Mouse (Mus musculus): ENCODE measurements around the gene Acnat1. TPM values are rescaled to one million over a fixed set of nuclear protein-coding genes. Genes with fewer than 3 reads are reported as not detected.
"Not testable (repeated sequence)": the region's sequence is repeated elsewhere in the genome, so short reads cannot be mapped to it uniquely, and the experiment has no call there.

Gene Acnat1
- polyA plus RNA-seq (2012; rRNA removed), result 0.23 TPM in 1 of 2 replicates, not detected in the other

- no peak for TF ChIP-seq CTCF (IDR thresholded peaks at IDR 0.05; ENCODE audit: borderline replicate concordance, extremely low read depth, insufficient read depth, insufficient read length)
- TF ChIP-seq POLR2A (IDR thresholded peaks at IDR 0.05; ENCODE audit: borderline replicate concordance, extremely low read depth, insufficient read depth, insufficient read length, poor library complexity, severe bottlenecking), result no peak
- DNase-seq (ENCODE audit: low read depth), result no peak
Measured at GRCm38 (mm10) chr4:49473435-49474100, at the start of gene Acnat1. Acnat1 (minus strand) TSS chr4:49473912.

DNA sequence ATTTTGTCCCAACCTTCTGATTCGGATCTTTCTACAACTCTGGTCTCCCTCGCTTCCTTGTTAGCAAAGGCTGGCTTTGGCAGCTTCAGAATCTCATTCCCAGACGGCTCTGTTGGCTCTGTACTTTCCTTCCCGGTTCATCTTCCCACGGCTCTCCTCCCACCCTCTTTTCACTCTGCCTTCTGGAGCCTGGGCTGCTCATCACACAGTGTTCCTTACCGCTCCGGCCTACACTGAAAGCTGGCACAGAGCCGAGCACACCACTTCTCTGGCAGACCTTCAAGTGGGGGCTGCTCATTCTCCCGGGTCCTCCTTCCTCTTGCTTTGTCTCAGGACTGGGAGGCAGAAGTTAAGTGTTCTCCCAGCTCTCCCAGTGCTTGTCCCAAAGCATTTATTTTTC lies 48.9 kb upstream of the Acnat1 start:
- TF ChIP-seq POLR2A (IDR thresholded peaks at IDR 0.05; ENCODE audit: borderline replicate concordance, extremely low read depth, insufficient read depth, insufficient read length, poor library complexity, severe bottlenecking) (no peak), CTCF (IDR thresholded peaks at IDR 0.05; ENCODE audit: borderline replicate concordance, extremely low read depth, insufficient read depth, insufficient read length) (no peak)
- DNase-seq (ENCODE audit: low read depth), result peak; percentile 64

GRCm38 (mm10) chr4:49521346-49521745 lies 47.6 kb upstream of the Acnat1 start:
- TF ChIP-seq POLR2A (IDR thresholded peaks at IDR 0.05; ENCODE audit: borderline replicate concordance, extremely low read depth, insufficient read depth, insufficient read length, poor library complexity, severe bottlenecking), result no peak
- TF ChIP-seq CTCF (IDR thresholded peaks at IDR 0.05; ENCODE audit: borderline replicate concordance, extremely low read depth, insufficient read depth, insufficient read length), result peak; percentile 33; the same call in 1 of the 2 replicates
- DNase-seq (ENCODE audit: low read depth), result no peak

DNA sequence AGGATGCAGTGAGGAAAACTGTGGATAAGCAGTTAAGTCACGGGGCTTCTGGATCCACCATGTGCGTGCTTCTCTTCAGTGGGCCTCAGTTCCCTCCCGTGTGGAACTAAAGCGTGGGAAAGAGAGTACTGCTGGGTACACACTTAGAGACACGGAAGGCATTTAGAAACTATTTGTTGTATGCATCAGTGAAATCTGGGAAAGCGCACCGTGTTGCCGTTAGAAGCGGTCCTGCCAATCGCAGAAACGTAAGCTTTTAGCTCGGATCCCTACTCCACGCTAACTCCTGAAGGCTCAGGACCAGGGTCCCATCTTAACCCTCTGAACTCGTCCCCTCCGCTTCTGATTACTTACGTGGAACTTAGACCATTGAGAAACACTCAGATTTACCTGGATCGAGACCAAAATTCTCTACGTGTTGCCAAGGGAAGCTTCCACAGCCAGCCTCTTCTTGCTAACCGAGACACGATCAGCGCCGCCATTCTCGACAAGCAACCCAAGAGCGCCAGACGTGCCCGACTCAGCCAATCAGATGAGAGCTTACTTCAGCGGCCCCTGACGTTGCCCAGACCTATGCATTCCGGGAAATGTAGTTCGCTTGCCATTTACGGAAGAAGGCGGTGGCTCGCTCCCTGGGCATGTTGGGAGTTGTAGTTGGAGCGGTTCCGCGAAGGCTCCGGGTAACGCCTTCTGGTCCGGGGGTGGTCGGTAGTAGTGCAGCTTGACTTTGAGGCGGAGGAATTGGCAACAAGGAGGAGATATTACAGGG lies 47.0 kb upstream of the Acnat1 start, which contains the start of the genes Mrpl50 and Zfp189:
Gene Mrpl50, minus strand, starts transcription at position 522 of the 769 bp plus-strand sequence.
Gene Zfp189, plus strand, starts transcription at position 605 of the 769 bp plus-strand sequence.
- TF ChIP-seq POLR2A (IDR thresholded peaks at IDR 0.05; ENCODE audit: borderline replicate concordance, extremely low read depth, insufficient read depth, insufficient read length, poor library complexity, severe bottlenecking), result peak; percentile 59; the same call in 1 of the 2 replicates
- TF ChIP-seq CTCF (IDR thresholded peaks at IDR 0.05; ENCODE audit: borderline replicate concordance, extremely low read depth, insufficient read depth, insufficient read length), result no peak
- DNase-seq (ENCODE audit: low read depth), result peak; percentile 100

DNA sequence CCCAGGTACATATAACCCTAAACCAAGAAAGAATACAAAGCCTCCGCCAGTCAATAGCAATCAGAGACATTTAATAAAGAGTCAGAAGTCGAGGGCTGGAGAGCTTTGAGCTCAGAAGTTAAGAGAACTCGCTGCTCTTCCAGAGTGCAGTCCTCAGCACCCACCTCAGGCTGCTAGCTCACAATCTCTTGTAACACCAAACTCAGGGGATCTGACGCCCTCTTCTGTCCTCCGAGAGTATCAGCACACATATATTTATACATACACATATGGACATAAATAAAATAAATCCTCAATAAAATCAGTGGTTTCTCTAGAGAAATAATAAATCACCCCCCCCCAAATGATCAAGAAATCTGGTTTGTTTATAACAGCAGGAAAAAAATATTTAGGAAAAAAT lies 45.8 kb upstream of the Acnat1 start:
- TF ChIP-seq CTCF (IDR thresholded peaks at IDR 0.05; ENCODE audit: borderline replicate concordance, extremely low read depth, insufficient read depth, insufficient read length), result no peak; the same call in 1 of the 2 replicates
- TF ChIP-seq POLR2A (IDR thresholded peaks at IDR 0.05; ENCODE audit: borderline replicate concordance, extremely low read depth, insufficient read depth, insufficient read length, poor library complexity, severe bottlenecking), result no peak
- DNase-seq (ENCODE audit: low read depth), result peak; percentile 27

DNA sequence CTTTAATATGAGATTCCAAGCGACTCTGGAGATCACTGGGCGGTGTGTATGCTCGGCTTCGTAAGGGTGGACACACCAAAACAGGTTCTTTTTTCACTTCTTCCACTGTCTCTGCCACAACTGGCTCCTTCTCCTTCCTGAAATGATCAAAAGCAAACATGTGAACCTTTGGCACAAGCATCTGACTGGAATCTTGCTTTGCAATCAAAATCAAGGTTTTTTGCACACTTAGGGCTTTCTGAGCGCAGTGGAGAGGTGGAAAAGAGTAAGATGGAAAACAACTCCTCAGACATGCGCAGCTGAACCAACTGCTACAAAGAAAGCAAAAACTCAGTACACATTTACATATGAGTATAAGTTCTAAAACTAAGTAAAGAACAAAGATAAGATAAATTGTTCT lies 40.7 kb upstream of the Acnat1 start:
- DNase-seq (ENCODE audit: low read depth), result no peak

GRCm38 (mm10) chr4:49512636-49513035 lies 38.9 kb upstream of the Acnat1 start:
- no peak for TF ChIP-seq POLR2A (IDR thresholded peaks at IDR 0.05; ENCODE audit: borderline replicate concordance, extremely low read depth, insufficient read depth, insufficient read length, poor library complexity, severe bottlenecking)
- TF ChIP-seq CTCF (IDR thresholded peaks at IDR 0.05; ENCODE audit: borderline replicate concordance, extremely low read depth, insufficient read depth, insufficient read length), result no peak
- DNase-seq (ENCODE audit: low read depth), result no peak

More for the DNA sequence above, 40.7 kb upstream of the Acnat1 start:
- no peak for TF ChIP-seq POLR2A (IDR thresholded peaks at IDR 0.05; ENCODE audit: borderline replicate concordance, extremely low read depth, insufficient read depth, insufficient read length, poor library complexity, severe bottlenecking)
- TF ChIP-seq CTCF (IDR thresholded peaks at IDR 0.05; ENCODE audit: borderline replicate concordance, extremely low read depth, insufficient read depth, insufficient read length), result no peak

DNA sequence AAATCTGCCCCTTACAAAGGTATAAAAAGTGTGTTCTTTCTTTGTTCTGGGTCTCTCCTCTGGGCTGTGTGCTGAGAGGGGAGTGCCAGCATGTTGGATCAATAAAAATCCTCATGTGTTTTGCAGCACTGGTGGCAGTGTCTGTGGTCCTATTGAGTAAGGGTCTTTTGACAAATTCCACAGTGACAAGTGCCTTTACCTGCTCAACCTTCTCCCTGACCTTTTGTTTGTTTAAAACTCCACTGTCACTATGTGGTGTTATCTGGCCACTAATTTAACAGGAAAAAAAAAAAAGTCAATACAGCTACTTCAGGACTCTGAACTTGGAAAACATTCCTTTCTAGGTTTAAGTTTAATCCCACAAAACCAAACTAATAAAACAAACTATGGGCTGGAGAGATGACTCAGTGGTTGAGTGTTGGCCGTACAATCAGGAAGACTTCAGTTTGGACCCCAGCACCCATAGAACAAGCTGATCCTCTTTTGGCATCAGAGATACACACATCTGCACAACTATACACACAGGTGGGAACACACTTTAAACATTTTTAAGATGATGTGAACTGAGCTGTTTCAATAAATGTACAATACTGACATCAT lies 36.6 kb upstream of the Acnat1 start:
- not testable (repeated sequence) for DNase-seq (ENCODE audit: low read depth)

DNA sequence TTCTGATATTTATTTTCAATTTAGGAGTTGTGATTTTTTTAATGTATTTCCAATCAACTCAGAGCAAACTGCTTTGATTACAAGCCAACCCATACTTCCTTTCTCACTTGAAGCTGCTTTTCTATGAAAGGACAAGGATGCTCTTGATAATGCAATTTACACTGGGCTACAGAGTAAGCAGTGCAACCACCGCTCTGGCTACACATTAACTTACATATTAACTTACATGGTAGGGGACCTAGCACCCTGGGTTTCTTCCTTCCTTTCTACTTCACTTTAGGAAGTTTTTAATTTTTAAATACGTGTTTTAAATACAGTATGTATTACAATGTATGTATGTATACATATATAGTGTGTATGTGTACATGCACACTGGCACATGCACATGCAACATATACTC lies 35.5 kb upstream of the Acnat1 start:
- TF ChIP-seq POLR2A (IDR thresholded peaks at IDR 0.05; ENCODE audit: borderline replicate concordance, extremely low read depth, insufficient read depth, insufficient read length, poor library complexity, severe bottlenecking), result no peak
- no peak for TF ChIP-seq CTCF (IDR thresholded peaks at IDR 0.05; ENCODE audit: borderline replicate concordance, extremely low read depth, insufficient read depth, insufficient read length)
- DNase-seq (ENCODE audit: low read depth), result no peak

DNA sequence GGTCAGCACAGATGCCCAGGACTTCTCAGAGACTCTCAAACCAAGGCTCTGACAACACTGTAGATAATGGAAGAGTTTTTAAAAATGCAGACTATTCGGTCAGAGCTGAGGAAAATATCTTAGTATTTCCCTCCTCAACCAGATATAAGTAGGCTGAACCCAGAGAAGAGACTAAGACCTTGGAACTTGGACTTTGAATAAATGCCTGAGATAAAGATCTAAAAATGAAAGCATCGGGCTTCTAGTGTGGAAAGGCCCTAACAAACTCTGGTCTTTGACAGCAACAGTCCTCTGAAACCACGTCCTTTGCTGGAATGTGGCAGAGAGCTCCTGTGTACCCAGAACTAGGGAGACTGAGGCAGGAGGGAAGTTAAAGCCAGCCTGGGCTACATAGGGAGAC lies 32.7 kb upstream of the Acnat1 start, which contains the start of gene Baat:
Gene Baat, minus strand, starts transcription at position 172 of the 400 bp plus-strand sequence.
- no peak for DNase-seq (ENCODE audit: low read depth)
- TF ChIP-seq POLR2A (IDR thresholded peaks at IDR 0.05; ENCODE audit: borderline replicate concordance, extremely low read depth, insufficient read depth, insufficient read length, poor library complexity, severe bottlenecking), result no peak
- no peak for TF ChIP-seq CTCF (IDR thresholded peaks at IDR 0.05; ENCODE audit: borderline replicate concordance, extremely low read depth, insufficient read depth, insufficient read length)

DNA sequence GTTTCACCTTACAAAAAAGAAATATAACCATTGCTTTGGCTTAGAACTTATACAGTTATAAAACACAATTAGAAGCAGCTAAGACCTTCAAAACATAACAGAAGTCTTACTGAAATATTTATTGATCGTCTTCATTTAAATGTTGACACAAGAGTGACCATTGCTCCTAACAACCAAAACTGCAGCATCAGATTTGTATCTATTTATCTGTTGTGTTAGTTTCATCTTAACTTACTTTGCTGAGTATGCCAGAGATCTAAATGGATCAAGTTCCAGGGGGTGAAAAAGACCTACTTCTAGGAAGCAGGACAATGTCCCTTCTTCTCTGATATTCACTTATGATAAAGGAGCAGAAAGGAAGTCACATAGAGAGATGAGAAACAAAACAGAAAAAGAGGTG lies 29.9 kb upstream of the Acnat1 start:
- TF ChIP-seq CTCF (IDR thresholded peaks at IDR 0.05; ENCODE audit: borderline replicate concordance, extremely low read depth, insufficient read depth, insufficient read length) (no peak), POLR2A (IDR thresholded peaks at IDR 0.05; ENCODE audit: borderline replicate concordance, extremely low read depth, insufficient read depth, insufficient read length, poor library complexity, severe bottlenecking) (no peak)
- DNase-seq (ENCODE audit: low read depth), result no peak

GRCm38 (mm10) chr4:49485934-49486650 lies 12.4 kb upstream of the Acnat1 start:
- not testable (repeated sequence) for DNase-seq (ENCODE audit: low read depth)
